Mouse (Mus musculus): ENCODE measurements around the gene Rsph4a.
"Not testable (repeated sequence)": the region's sequence is repeated elsewhere in the genome, so short reads cannot be mapped to it uniquely, and the experiment has no call there.

The Rsph4a gene
- long read RNA-seq, experiment 1, result 0 reads
- long read RNA-seq, experiment 2, result 0 reads

GRCm38 (mm10) chr10:33904530-33905481 is at the start of gene Rsph4a:
Rsph4a (plus strand) TSS chr10:33905111.
- intact Hi-C loops (cut with DNase I), result no loop called here

- intact Hi-C loops (cut with DNase I), result no loop called here
These were observed 47.5 kb upstream of the Rsph4a start, which contains the start of gene Sult3a1 for GRCm38 (mm10) chr10:33857421-33857820. Sult3a1 (plus strand) TSS chr10:33857721.

GRCm38 (mm10) chr10:33865994-33866393 is 38.9 kb upstream of the Rsph4a start:
- intact Hi-C loops (cut with DNase I), result no loop called here

GRCm38 (mm10) chr10:33870441-33870840 is 34.5 kb upstream of the Rsph4a start:
- intact Hi-C loops (cut with DNase I), result no loop called here

GRCm38 (mm10) chr10:33872672-33873398 is 32.1 kb upstream of the Rsph4a start:
- intact Hi-C loops (cut with DNase I), result no loop called here

GRCm38 (mm10) chr10:33882411-33882810 is 22.5 kb upstream of the Rsph4a start:
- intact Hi-C loops (cut with DNase I), result not testable (repeated sequence)

- intact Hi-C loops (cut with DNase I), result not testable (repeated sequence)
These were observed 3.4 kb upstream of the Rsph4a start for GRCm38 (mm10) chr10:33901520-33901919.

- intact Hi-C loops (cut with DNase I), result no loop called here
These were observed 578 bp downstream of the Rsph4a start for GRCm38 (mm10) chr10:33905489-33905888.

- intact Hi-C loops (cut with DNase I), result no loop called here
These were observed 35.8 kb downstream of the Rsph4a start for GRCm38 (mm10) chr10:33940702-33941101.

GRCm38 (mm10) chr10:33945390-33945789 is 40.5 kb downstream of the Rsph4a start:
- intact Hi-C loops (cut with DNase I), result no loop called here

GRCm38 (mm10) chr10:33946336-33946735 is 41.4 kb downstream of the Rsph4a start:
- intact Hi-C loops (cut with DNase I), result no loop called here

GRCm38 (mm10) chr10:33950803-33951583 is 46.1 kb downstream of the Rsph4a start, which contains the start of gene Zup1:
Zup1 (minus strand) TSS chr10:33951269.
- intact Hi-C loops (cut with DNase I), result loop anchor here (5.0 kb wide), 1 partner anchor 66 kb away; the partner anchor contains the start of gene Rwdd1

GRCm38 (mm10) chr10:33952509-33952908 is 47.6 kb downstream of the Rsph4a start:
- intact Hi-C loops (cut with DNase I), result loop anchor here (5.0 kb wide), 1 partner anchor 65 kb away; the partner anchor contains the start of gene Rwdd1

Measured in adrenal gland (tissue).